Mouse (Mus musculus) lung, postnatal 36 days (tissue): ENCODE measurements around the gene Gk2.

Source experiments
- DNase-seq: peaks from one replicate; pipeline ENCODE4 v3.0.0; 2022; ENCODE audit warnings: mixed read lengths

The Gk2 gene

GRCm38 (mm10) chr5:97456816-97457215 lies at the start of gene Gk2:
TSS of gene Gk2 (minus strand) at chr5:97457021.
- no peak for DNase-seq

DNA sequence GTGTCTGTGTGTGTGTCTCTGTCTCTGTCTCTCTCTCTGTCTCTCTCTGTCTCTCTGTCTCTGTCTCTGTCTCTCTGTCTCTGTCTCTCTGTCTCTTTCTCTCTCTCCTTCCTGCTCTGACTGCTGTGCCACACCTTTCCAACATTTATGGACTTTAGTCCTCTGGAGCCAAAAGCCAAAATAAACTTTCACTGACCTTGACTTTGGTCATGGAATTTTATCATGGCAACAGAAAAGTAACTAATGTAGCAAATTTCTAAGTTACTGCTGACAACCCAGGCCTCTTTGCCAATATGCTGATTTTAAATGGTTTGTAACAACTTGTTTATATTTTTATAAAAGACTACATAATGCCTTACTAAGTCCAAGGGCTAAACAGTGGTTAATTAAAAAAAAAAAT lies 41.2 kb upstream of the Gk2 start:
- DNase-seq, result no peak

DNA sequence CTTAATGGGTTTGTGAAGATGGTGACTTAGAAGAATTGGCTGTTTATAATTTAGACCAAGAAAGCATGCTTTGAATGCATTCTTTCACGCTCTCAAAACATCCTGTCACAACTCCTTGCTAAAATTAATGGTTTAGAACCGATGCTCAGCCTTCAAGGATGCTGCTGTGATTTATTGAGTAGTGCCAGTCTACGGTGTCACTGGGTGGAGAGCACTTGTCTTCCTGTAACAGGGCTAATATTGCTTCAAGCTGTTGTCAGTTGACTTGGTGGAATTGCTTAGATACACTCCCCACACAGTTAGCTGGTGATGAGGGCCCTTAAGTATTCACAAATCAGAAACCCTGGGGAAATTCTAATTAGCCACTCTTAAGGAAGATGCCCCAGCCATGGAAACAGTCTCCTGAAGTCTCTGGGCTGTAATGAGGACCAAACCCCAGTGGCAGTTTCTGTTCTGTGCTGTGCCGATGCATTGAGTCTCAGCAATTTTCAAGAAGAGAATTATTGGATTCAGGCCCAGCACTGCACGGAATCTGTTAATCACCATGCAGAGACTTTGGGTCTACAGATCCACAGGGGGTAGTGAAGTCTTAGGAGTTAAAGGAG lies 38.8 kb upstream of the Gk2 start:
- no peak for DNase-seq

- no peak for DNase-seq
These were observed 36.6 kb upstream of the Gk2 start for GRCm38 (mm10) chr5:97493421-97493820.

- no peak for DNase-seq
These were observed 29.3 kb upstream of the Gk2 start for GRCm38 (mm10) chr5:97486141-97486540.

DNA sequence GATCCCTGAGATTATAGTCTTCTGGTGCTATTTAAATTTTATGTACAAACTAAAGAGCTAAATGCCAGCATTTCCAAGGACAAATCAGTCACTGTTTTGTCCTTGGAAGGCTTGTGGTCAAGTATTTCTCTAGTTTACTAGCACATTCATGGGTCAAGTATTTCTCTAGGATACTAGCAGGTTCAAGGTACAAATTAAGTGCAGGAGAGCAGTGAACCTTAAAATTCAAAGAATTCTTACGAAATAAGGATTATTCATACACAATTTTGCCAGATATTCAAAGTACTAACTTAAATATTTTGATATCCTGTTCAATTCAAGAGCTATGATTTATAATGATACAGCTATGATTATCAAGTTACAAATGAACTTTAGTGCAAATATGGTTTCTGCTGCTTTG lies 23.2 kb upstream of the Gk2 start:
- DNase-seq, result no peak

DNA sequence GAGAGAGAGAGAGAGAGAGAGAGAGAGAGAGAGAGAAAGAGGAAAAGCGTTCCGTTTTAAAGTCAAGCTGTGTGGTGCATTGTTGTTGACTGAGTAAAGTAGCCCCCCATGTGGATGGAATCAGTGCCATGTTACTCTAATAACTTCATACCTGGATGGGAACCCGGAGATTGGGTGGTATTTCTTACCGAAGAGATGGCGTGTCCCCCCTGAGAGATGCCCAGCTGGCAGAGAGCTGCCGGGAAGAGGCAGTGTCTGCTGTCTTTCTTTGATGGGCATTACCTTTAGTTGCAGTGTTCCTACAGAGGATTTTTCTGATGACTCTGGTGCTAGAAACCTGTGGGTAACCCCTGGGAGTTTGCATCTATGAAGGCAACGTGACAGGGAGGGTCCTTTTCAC lies 10.4 kb upstream of the Gk2 start:
- no peak for DNase-seq

DNA sequence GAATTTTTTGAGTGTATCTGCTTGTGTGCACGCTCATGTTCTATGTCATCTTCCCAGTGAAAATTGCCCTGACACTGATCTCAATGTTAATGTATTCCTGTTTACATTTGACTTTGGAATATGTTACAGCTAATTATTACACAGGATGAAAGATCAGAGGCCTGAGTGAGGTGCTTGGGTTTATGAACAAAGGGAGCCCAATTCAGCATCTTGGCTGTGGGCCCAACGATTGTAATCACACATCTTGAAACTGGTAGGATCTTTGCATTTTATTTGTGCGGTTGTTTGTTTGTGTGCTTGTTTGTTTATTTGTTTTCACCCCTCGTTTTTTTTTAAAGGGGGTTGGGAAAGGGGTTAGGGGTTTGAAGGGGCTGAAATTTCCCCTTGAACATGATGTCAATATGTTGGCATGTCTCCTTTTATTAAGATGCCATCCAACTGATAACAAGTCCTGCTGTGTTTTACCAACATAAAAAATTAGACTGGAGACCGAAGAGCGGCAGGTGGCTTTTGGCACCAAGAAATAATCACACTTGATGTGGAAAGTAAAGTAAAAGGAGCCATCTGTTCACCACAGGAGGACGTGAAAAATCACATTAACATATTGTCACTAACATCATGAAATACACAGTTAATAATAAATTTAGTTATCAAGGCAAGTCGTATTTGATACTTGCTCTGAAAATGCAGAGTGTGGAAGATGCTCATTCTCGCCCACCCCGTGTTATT lies 9.8 kb upstream of the Gk2 start:
- DNase-seq, result no peak

- DNase-seq, result no peak
These were observed 9.1 kb upstream of the Gk2 start for GRCm38 (mm10) chr5:97465956-97466355.

DNA sequence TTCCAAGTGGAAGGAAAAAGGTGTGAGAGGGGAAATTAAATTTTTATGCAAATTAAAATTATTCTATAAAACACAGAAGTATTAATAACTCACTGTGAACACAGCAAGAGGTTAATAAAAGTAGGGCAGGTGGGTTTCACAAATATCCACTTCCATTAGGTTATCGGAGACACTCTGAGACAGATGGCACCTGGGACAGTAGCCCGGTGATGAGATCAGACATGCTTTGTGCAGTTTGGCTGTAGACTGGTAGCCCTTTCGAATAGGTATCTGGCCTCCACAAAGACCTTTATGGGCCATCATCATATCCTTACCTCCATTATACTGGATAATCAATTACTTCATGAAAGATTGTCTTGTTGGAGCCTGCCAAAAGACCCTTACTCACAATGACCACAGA lies 6.0 kb upstream of the Gk2 start:
- DNase-seq, result no peak

DNA sequence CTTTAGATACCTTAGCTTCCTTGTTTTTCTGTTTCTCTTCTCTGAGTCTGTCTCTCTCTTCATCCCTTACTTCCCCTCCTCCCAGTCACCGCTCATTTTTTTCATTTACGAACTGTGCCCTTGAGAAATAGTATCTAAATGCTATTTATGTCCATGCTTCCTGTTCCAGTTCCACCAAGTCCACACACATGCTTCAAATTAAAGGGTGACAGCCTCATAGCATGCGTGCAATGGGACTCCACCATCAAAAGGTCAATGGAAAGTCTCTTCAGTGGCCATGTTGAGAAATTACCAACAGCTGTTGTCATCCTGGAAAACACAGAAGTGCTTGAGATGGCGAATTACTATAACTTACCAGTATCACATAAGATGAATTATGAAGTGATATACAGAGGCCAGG lies 5.4 kb downstream of the Gk2 start:
- no peak for DNase-seq

DNA sequence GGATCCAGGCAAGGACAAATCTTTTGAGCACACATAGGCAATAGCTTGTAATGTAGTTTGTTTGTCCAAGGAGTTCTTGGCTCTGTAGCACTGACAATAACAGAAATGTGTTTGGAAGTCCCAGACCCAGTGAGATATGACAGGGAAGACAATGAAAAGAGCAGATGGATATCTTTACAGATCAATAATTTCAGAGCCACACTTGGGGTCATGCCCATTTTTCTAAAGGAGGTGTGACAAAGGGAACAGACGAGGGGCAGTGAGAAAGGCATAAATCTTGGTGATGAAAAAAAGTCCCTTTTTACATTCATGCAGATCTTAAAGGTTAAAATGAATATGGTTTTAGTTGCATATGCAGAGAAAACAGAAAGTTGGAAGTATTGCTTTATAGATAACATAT lies 12.6 kb downstream of the Gk2 start:
- DNase-seq, result no peak

DNA sequence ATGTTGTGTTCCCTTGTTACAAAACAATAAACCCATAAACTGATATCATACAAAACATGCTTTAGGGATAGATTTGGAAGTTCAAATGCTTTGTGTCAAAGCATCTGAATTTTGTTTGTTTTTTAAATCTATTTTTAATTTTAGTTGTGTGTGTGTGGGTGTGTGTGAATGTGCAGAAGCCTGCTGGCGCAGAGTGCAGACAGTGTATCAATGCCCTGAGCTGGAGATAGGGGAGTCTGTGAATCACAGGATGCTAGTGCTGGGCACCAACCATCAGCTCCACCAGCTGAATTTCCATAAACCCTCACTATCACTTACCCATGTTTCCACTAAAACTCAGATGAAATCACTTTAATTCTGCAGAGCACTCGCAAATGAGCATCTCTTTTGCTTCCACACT lies 24.3 kb downstream of the Gk2 start:
- DNase-seq, result no peak

- DNase-seq, result no peak
These were observed 26.8 kb downstream of the Gk2 start for GRCm38 (mm10) chr5:97429976-97430375.

DNA sequence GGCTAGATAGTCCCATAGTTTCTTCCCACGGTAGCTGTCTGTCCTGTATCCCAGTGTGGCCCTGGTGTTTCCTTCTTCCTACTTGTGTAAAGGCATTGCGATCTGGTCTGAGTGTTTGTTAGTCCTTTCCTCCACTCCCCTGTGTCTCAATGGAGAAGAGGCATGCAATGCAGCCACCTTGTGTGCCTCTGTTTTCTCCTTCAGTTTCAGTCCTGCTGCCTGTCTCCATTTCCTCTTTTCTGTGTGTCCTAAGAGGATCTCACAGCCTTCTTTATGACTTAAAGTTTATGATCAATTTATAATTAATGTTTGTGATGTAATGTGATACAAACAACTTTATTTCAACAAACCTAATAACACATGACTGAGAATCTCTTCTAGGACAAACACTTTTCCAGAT lies 35.2 kb downstream of the Gk2 start:
- no peak for DNase-seq

DNA sequence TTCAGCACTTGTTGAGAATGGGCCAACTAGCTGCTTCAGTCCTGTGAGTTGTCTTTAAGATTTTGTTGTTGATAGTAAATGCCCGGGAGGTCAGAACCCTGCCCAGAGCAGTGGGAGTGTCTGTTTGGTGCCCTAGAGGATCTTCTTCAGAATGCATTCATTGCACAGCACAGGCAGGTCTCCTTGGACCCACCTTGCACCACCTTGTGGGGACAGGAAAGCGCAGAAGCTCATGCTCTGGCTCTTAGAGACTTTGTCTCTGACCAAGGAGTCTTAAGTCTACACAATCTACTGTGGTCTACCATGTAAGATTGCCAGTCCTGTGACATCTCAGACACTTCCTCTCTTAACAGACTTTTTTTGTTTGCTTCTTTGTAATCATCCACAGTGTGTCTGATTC lies 39.6 kb downstream of the Gk2 start:
- DNase-seq, result no peak

- DNase-seq, result no peak
These were observed 41.0 kb downstream of the Gk2 start for GRCm38 (mm10) chr5:97415837-97416236.

DNA sequence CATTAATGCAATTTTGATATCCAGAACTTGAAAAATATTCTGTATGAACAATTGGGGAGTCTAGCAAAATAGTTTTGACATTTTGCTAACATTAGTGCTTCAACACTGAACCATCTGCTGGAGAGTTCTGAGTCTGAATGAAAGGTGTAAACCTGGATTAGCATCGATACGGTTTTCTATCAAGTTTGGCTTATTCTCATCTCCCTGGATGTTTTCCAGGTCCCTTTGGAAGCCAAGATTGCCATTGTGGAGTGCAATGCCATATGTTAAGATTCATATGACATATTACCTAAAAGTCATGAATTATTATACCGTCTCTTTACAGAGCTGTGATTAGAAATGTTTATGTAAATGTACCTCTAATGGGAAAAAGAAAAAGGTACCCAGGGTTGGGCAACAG lies 43.1 kb downstream of the Gk2 start:
- DNase-seq, result no peak

GRCm38 (mm10) chr5:97410190-97410589 lies 46.6 kb downstream of the Gk2 start:
- DNase-seq, result no peak

DNA sequence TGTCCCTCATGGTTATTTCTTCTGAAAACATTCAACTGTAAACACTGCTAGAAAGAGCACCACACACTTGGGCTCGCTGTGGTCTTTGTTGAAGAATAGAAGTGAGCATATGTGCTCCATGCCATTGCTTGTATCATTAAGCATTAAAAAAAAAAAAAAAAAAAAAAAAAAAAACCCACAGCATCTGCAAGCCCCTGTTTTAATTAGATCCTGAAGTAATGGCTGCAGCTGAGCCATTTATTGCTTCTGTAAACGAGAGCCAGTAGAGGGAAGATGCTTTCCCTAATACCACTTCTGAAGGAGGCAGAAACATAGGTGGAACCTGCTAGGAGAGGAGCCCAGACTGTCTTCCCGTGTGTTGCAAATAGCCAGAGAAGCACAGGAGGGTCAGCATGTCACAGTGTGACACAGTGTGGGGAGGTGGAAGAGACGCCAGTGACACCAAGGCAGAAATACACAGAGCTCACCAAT lies 47.6 kb downstream of the Gk2 start:
- no peak for DNase-seq
